Mouse (Mus musculus): Measurements from ENCODE around the gene Arhgap20. TPM values are rescaled to one million over a fixed set of nuclear protein-coding genes. Genes with fewer than 3 reads are reported as not detected.

The Arhgap20 gene
- polyA plus RNA-seq (2012; ENCODE audit: insufficient read depth, insufficient read length, missing spikeins) = not detected in 2 replicates

- H3K4me3 ChIP-seq (ENCODE audit: insufficient read depth, low read length) = peak within 1 kb of the TSS; percentile 70
- no peaks in the 10 kb centered on the region for H3K4me1 ChIP-seq (ENCODE audit: control insufficient read depth, insufficient read depth, low read length)
- H3K27ac ChIP-seq (ENCODE audit: insufficient read depth, low read depth, low read length) = no peak within 1 kb of the TSS
- TF ChIP-seq POLR2A (IDR thresholded peaks at IDR 0.05; ENCODE audit: borderline replicate concordance, low read depth, low read length) = no peak
- TF ChIP-seq CTCF (IDR thresholded peaks at IDR 0.05; ENCODE audit: low read depth, low read length) = no peak
Observed at GRCm38 (mm10) chr9:51764921-51765416, at the start of gene Arhgap20. Gene Arhgap20, plus strand, starts transcription at chr9:51765337.

GRCm38 (mm10) chr9:51718793-51719192 lies 46.3 kb upstream of the Arhgap20 start:
- Histone ChIP-seq H3K27ac (ENCODE audit: insufficient read depth, low read depth, low read length) (no peak overlapping the region), H3K4me1 (ENCODE audit: control insufficient read depth, insufficient read depth, low read length) (no peaks in the 10 kb centered on the region), H3K4me3 (ENCODE audit: insufficient read depth, low read length) (no peak overlapping the region)
- TF ChIP-seq POLR2A (IDR thresholded peaks at IDR 0.05; ENCODE audit: borderline replicate concordance, low read depth, low read length) = no peak
- no peak for TF ChIP-seq CTCF (IDR thresholded peaks at IDR 0.05; ENCODE audit: low read depth, low read length)

- H3K4me3 ChIP-seq (ENCODE audit: insufficient read depth, low read length) = no peak overlapping the region
- H3K27ac ChIP-seq (ENCODE audit: insufficient read depth, low read depth, low read length) = no peak overlapping the region
- TF ChIP-seq POLR2A (IDR thresholded peaks at IDR 0.05; ENCODE audit: borderline replicate concordance, low read depth, low read length) (no peak), CTCF (IDR thresholded peaks at IDR 0.05; ENCODE audit: low read depth, low read length) (no peak)
- H3K4me1 ChIP-seq (ENCODE audit: control insufficient read depth, insufficient read depth, low read length) = no peaks in the 10 kb centered on the region
Observed at GRCm38 (mm10) chr9:51727960-51728359, 37.2 kb upstream of the Arhgap20 start.

- Histone ChIP-seq H3K27ac (ENCODE audit: insufficient read depth, low read depth, low read length) (no peak overlapping the region), H3K4me3 (ENCODE audit: insufficient read depth, low read length) (no peak overlapping the region), H3K4me1 (ENCODE audit: control insufficient read depth, insufficient read depth, low read length) (no peaks in the 10 kb centered on the region)
- no peak for TF ChIP-seq POLR2A (IDR thresholded peaks at IDR 0.05; ENCODE audit: borderline replicate concordance, low read depth, low read length)
- TF ChIP-seq CTCF (IDR thresholded peaks at IDR 0.05; ENCODE audit: low read depth, low read length) = no peak
Observed at GRCm38 (mm10) chr9:51735180-51736034, 29.7 kb upstream of the Arhgap20 start.

- H3K27ac ChIP-seq (ENCODE audit: insufficient read depth, low read depth, low read length) = no peak overlapping the region
- TF ChIP-seq POLR2A (IDR thresholded peaks at IDR 0.05; ENCODE audit: borderline replicate concordance, low read depth, low read length) = no peak
- TF ChIP-seq CTCF (IDR thresholded peaks at IDR 0.05; ENCODE audit: low read depth, low read length) = no peak
- H3K4me3 ChIP-seq (ENCODE audit: insufficient read depth, low read length) = no peak overlapping the region
- H3K4me1 ChIP-seq (ENCODE audit: control insufficient read depth, insufficient read depth, low read length) = no peaks in the 10 kb centered on the region
Observed at GRCm38 (mm10) chr9:51736750-51737368, 28.3 kb upstream of the Arhgap20 start.

GRCm38 (mm10) chr9:51738349-51738748 lies 26.8 kb upstream of the Arhgap20 start:
- Histone ChIP-seq H3K4me3 (ENCODE audit: insufficient read depth, low read length) (no peak overlapping the region), H3K4me1 (ENCODE audit: control insufficient read depth, insufficient read depth, low read length) (no peaks in the 10 kb centered on the region), H3K27ac (ENCODE audit: insufficient read depth, low read depth, low read length) (no peak overlapping the region)
- TF ChIP-seq POLR2A (IDR thresholded peaks at IDR 0.05; ENCODE audit: borderline replicate concordance, low read depth, low read length) (no peak), CTCF (IDR thresholded peaks at IDR 0.05; ENCODE audit: low read depth, low read length) (no peak)

- no peaks in the 10 kb centered on the region for H3K4me1 ChIP-seq (ENCODE audit: control insufficient read depth, insufficient read depth, low read length)
- TF ChIP-seq POLR2A (IDR thresholded peaks at IDR 0.05; ENCODE audit: borderline replicate concordance, low read depth, low read length) = no peak
- TF ChIP-seq CTCF (IDR thresholded peaks at IDR 0.05; ENCODE audit: low read depth, low read length) = no peak
- no peak overlapping the region for H3K27ac ChIP-seq (ENCODE audit: insufficient read depth, low read depth, low read length)
- H3K4me3 ChIP-seq (ENCODE audit: insufficient read depth, low read length) = no peak overlapping the region
Observed at GRCm38 (mm10) chr9:51739826-51740225, 25.3 kb upstream of the Arhgap20 start.

GRCm38 (mm10) chr9:51750144-51750543 lies 15.0 kb upstream of the Arhgap20 start:
- Histone ChIP-seq H3K4me3 (ENCODE audit: insufficient read depth, low read length) (no peak overlapping the region), H3K27ac (ENCODE audit: insufficient read depth, low read depth, low read length) (no peak overlapping the region), H3K4me1 (ENCODE audit: control insufficient read depth, insufficient read depth, low read length) (no peaks in the 10 kb centered on the region)
- TF ChIP-seq CTCF (IDR thresholded peaks at IDR 0.05; ENCODE audit: low read depth, low read length) (no peak), POLR2A (IDR thresholded peaks at IDR 0.05; ENCODE audit: borderline replicate concordance, low read depth, low read length) (no peak)

GRCm38 (mm10) chr9:51761003-51761402 lies 4.1 kb upstream of the Arhgap20 start:
- no peak overlapping the region for H3K27ac ChIP-seq (ENCODE audit: insufficient read depth, low read depth, low read length)
- TF ChIP-seq POLR2A (IDR thresholded peaks at IDR 0.05; ENCODE audit: borderline replicate concordance, low read depth, low read length) (no peak), CTCF (IDR thresholded peaks at IDR 0.05; ENCODE audit: low read depth, low read length) (no peak)
- no peaks in the 10 kb centered on the region for H3K4me1 ChIP-seq (ENCODE audit: control insufficient read depth, insufficient read depth, low read length)
- H3K4me3 ChIP-seq (ENCODE audit: insufficient read depth, low read length) = no peak overlapping the region
